ENCODE assay signal across 27 mouse cellular contexts in genomic region chr2:45590980-45591379, GRCm38 (mm10).
"Had no signal": no experiment of that assay in that cellular context is flagged by ENCODE, and none has a peak within 500 bp of the region (broad histone marks: within the 10 kb centered on the region; RNA-seq: fewer than 3 reads in every experiment).

No protein-coding gene starts in this region.

- H3K9ac ChIP-seq: heart, embryonic 12.5 days; hindbrain, embryonic 13.5 days; hindbrain, embryonic 15.5 days; kidney, embryonic 15.5 days; limb, embryonic 13.5 days; limb, embryonic 15.5 days; liver, embryonic 12.5 days; liver, embryonic 14.5 days had no signal

- H3K9me3 ChIP-seq: heart, embryonic 10.5 days; heart, embryonic 12.5 days; hindbrain, embryonic 10.5 days; hindbrain, embryonic 13.5 days; hindbrain, embryonic 15.5 days; kidney, embryonic 15.5 days; limb, embryonic 13.5 days; limb, embryonic 15.5 days; liver, embryonic 12.5 days had no signal

- H3K27me3 ChIP-seq: heart, embryonic 12.5 days; hindbrain, embryonic 13.5 days; hindbrain, embryonic 15.5 days; kidney, embryonic 15.5 days; limb, embryonic 13.5 days; limb, embryonic 15.5 days; liver, embryonic 12.5 days had no signal

- H3K36me3 ChIP-seq: heart, embryonic 10.5 days; heart, embryonic 12.5 days; hindbrain, embryonic 10.5 days; hindbrain, embryonic 13.5 days; hindbrain, embryonic 15.5 days; kidney, embryonic 15.5 days; limb, embryonic 13.5 days; limb, embryonic 15.5 days; liver, embryonic 12.5 days had no signal

- H3K4me2 ChIP-seq: heart, embryonic 12.5 days; hindbrain, embryonic 13.5 days; hindbrain, embryonic 15.5 days; kidney, embryonic 15.5 days; limb, embryonic 13.5 days; limb, embryonic 15.5 days; liver, embryonic 12.5 days had no signal

- H3K4me3 ChIP-seq: gastrocnemius, adult 2 months; heart, embryonic 10.5 days; heart, embryonic 12.5 days; hindbrain, embryonic 10.5 days; hindbrain, embryonic 13.5 days; hindbrain, embryonic 15.5 days; kidney, embryonic 15.5 days; layer of hippocampus, adult 2 months; limb, embryonic 13.5 days; limb, embryonic 15.5 days; liver, embryonic 12.5 days had no signal

- DNase-seq: gastrocnemius, adult 2 months; gastrocnemius, postnatal 10 days; gastrocnemius, postnatal 25 days; heart, adult 18-20 months; heart, postnatal 10 days; heart, postnatal 4 days; kidney, adult 11 months; kidney, adult 2 months; kidney, adult 9 months; kidney, postnatal 14 days; kidney, postnatal 4 days; layer of hippocampus, postnatal 36 days; left cerebral cortex, postnatal 4 days had no signal

- H3K27ac ChIP-seq: gastrocnemius, adult 2 months; heart, embryonic 10.5 days; hindbrain, embryonic 10.5 days; hindbrain, embryonic 13.5 days; hindbrain, embryonic 15.5 days; hindbrain, postnatal 0 days; kidney, embryonic 15.5 days; kidney, postnatal 0 days; layer of hippocampus, adult 2 months; limb, embryonic 13.5 days; limb, embryonic 15.5 days; liver, embryonic 12.5 days; liver, embryonic 14.5 days had no signal

- H3K4me1 ChIP-seq: heart, embryonic 10.5 days; heart, embryonic 12.5 days; hindbrain, embryonic 10.5 days; hindbrain, embryonic 15.5 days; liver, embryonic 12.5 days had no signal

- ATAC-seq: hindbrain, postnatal 0 days; intestine, embryonic 16.5 days; liver, embryonic 12.5 days had no signal
